Mouse (Mus musculus): ENCODE results near the gene Faim. TPM values are rescaled to one million over a fixed set of nuclear protein-coding genes. Genes with fewer than 3 reads are reported as not detected.
A peak's percentile ranks its signal among the peaks of the same experiment; 100 is the strongest.

The Faim gene
- polyA plus RNA-seq, 1 experiment from 2014 or later, result 45.7 TPM

DNA sequence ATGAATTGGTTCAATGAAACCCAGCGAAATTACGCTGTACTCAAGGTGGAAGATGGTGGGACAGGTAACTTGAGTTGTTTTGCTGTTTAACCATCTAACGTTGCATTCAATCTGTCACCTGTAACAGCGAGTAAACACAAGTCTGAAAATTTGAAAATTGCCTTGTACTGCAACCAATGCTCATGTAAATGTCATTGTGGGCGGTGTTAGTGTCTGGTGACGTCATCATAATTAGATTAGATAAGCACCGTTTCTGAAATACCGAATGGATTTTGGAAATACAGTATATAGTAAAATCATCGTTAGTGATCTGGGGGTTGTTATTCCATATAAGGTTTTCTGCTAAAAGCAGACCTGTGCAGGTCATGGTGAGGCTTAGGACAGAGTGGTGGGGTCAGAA, 958 bp downstream of the Faim start:
- no peak for ATAC-seq (replicated peaks; ENCODE audit: low FRiP score, low TSS enrichment, low read depth)
- Histone ChIP-seq H3K4me1 (replicated peaks; ENCODE audit: control insufficient read depth, insufficient read depth, low read length) (peaks cover 5% of the 10 kb centered on the region; the same call in 1 of the 2 replicates), H3K4me3 (ENCODE audit: low read depth, low read length) (peak overlapping the region; percentile 72), H3K9ac (ENCODE audit: low read length) (no peak overlapping the region), H3K4me2 (ENCODE audit: low read length) (peak overlapping the region; percentile 63), H3K36me3 (ENCODE audit: control insufficient read depth, insufficient read depth, low read length) (no peaks in the 10 kb centered on the region), H3K9me3 (ENCODE audit: control insufficient read depth, low read length) (no peaks in the 10 kb centered on the region), H3K27me3 (replicated peaks; ENCODE audit: control insufficient read depth, insufficient read depth, low read length) (peaks cover 14% of the 10 kb centered on the region; the same call in 1 of the 2 replicates), H3K27ac (ENCODE audit: low read depth) (no peak overlapping the region)
- no peak for DNase-seq (ENCODE audit: low spot score)
- 50% methylated on average over 9 of the region's 9 CpGs for WGBS

- Histone ChIP-seq H3K4me2 (ENCODE audit: low read length) (no peak overlapping the region), H3K9me3 (ENCODE audit: control insufficient read depth, low read length) (no peaks in the 10 kb centered on the region), H3K27me3 (replicated peaks; ENCODE audit: control insufficient read depth, insufficient read depth, low read length) (no peaks in the 10 kb centered on the region), H3K9ac (ENCODE audit: low read length) (no peak overlapping the region), H3K36me3 (ENCODE audit: control insufficient read depth, insufficient read depth, low read length) (peaks cover 23% of the 10 kb centered on the region), H3K27ac (ENCODE audit: low read depth) (no peak overlapping the region), H3K4me1 (replicated peaks; ENCODE audit: control insufficient read depth, insufficient read depth, low read length) (no peaks in the 10 kb centered on the region), H3K4me3 (ENCODE audit: low read depth, low read length) (no peak overlapping the region)
- no peak for DNase-seq (ENCODE audit: low spot score)
- no peak for ATAC-seq (replicated peaks; ENCODE audit: low FRiP score, low TSS enrichment, low read depth)
- 86% methylated on average over 4 of the region's 4 CpGs for WGBS
Measured at GRCm38 (mm10) chr9:98994103-98994502, 7.9 kb downstream of the Faim start.

DNA sequence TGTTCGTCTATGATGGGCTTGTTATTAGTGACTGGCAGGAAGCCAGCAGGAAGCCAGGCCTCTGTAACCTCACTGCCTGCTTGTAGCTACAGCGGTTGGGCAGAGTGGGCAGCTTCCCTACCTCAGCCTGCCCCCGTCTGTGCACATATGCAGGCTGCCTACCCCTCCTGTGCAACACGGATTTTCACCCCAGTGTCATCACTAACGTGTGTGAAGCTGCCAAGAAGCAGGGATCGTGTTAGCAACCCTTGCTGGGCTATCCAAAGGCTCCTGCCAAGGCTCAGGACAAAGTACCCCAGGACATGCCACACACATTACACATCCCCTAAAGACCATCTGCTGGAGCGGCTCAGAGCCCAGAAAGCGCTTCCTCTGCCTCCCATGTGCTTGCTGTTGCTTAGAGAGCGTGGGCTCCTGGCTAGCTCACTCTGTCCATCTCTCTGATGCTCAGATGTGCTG, 13.7 kb downstream of the Faim start:
- DNase-seq (ENCODE audit: low spot score), result no peak
- H3K4me3 ChIP-seq (ENCODE audit: low read depth, low read length), result no peak overlapping the region

DNA sequence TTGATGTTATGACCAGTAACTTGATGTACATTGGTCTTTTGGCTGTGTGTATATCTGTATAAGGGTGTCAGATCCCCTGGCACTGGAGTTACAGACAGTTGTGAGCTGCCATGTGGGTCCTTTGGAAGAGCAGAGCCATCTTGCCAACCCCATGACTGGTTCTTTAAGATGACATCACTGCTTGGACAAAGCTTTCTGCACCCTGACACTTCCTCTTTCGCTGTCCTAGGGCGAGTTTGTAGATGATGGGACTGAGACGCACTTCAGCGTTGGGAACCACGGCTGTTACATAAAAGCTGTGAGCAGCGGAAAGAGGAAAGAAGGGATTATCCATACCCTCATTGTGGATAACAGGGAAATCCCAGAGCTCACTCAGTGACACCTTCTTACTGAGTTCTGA, 15.2 kb downstream of the Faim start:
- DNase-seq (ENCODE audit: low spot score), result no peak
- H3K9me3 ChIP-seq (ENCODE audit: control insufficient read depth, low read length), result 0 out of 2 replicates have a peak, but pooled peaks cover 3% of the 10 kb centered on the region
- H3K4me1 ChIP-seq (replicated peaks; ENCODE audit: control insufficient read depth, insufficient read depth, low read length), result no peaks in the 10 kb centered on the region
- 96% methylated on average over 6 of the region's 6 CpGs for WGBS
- H3K9ac ChIP-seq (ENCODE audit: low read length), result no peak overlapping the region
- ATAC-seq (replicated peaks; ENCODE audit: low FRiP score, low TSS enrichment, low read depth), result no peak
- no peaks in the 10 kb centered on the region for H3K27me3 ChIP-seq (replicated peaks; ENCODE audit: control insufficient read depth, insufficient read depth, low read length)
- no peak overlapping the region for H3K27ac ChIP-seq (ENCODE audit: low read depth)
- no peak overlapping the region for H3K4me3 ChIP-seq (ENCODE audit: low read depth, low read length)
- no peak overlapping the region for H3K4me2 ChIP-seq (ENCODE audit: low read length)
- H3K36me3 ChIP-seq (ENCODE audit: control insufficient read depth, insufficient read depth, low read length), result peaks cover 27% of the 10 kb centered on the region; the same call in 1 of the 2 replicates

More for the DNA sequence above, 13.7 kb downstream of the Faim start:
- H3K27me3 ChIP-seq (replicated peaks; ENCODE audit: control insufficient read depth, insufficient read depth, low read length), result no peaks in the 10 kb centered on the region
- no peak overlapping the region for H3K4me2 ChIP-seq (ENCODE audit: low read length)
- H3K27ac ChIP-seq (ENCODE audit: low read depth), result no peak overlapping the region
- no peak overlapping the region for H3K9ac ChIP-seq (ENCODE audit: low read length)
- no peaks in the 10 kb centered on the region for H3K4me1 ChIP-seq (replicated peaks; ENCODE audit: control insufficient read depth, insufficient read depth, low read length)
- WGBS, result 78% methylated on average over 9 of the region's 9 CpGs
- H3K9me3 ChIP-seq (ENCODE audit: control insufficient read depth, low read length), result 0 out of 2 replicates have a peak, but pooled peaks cover under 1% of the 10 kb centered on the region
- H3K36me3 ChIP-seq (ENCODE audit: control insufficient read depth, insufficient read depth, low read length), result peaks cover 30% of the 10 kb centered on the region; the same call in 1 of the 2 replicates
- ATAC-seq (replicated peaks; ENCODE audit: low FRiP score, low TSS enrichment, low read depth), result no peak

DNA sequence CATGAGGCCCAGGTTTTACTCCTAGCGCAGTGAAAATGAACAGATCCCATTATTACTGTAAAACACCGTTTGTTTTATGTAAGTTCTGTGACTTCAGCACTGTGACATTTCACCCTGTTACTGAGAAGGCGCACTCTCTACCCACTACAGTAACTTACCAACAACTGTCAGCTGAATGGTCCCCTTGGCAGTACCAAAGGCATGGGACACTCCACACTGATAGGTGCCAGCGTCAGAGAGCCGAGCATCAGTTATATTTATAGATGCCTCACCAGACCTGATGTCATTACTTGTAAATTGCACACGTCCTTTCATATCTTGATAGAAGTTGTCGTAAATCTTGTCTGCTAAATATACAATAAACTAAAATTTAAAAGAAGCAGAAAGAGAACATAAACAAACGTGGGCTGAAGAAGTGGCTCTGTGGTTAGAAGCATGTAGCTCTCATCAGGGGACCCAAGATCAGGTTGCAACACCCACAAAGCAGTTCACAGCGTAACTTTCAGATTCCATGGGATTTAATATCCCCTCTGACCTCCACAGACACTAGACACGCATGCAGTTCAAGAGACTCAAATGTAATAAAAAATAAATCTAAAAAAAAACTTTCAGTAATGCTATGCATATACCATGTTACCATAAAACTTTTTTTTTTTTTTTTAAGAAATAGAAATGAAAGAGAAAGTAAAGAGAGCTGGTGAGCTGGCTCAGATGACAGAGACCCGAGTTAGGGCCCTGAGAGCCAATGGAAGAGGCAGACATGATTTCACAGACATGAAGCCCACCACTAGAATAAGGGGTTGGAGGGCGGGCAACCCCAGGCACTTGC, 23.1 kb downstream of the Faim start:
- H3K9ac ChIP-seq (ENCODE audit: low read length), result no peak overlapping the region
- ATAC-seq (replicated peaks; ENCODE audit: low FRiP score, low TSS enrichment, low read depth) (no peak), DNase-seq (ENCODE audit: low spot score) (no peak)
- no peaks in the 10 kb centered on the region for H3K36me3 ChIP-seq (ENCODE audit: control insufficient read depth, insufficient read depth, low read length)
- 0 out of 2 replicates have a peak, but pooled peaks cover 3% of the 10 kb centered on the region for H3K9me3 ChIP-seq (ENCODE audit: control insufficient read depth, low read length)
- H3K4me2 ChIP-seq (ENCODE audit: low read length), result no peak overlapping the region
- WGBS, result 62% methylated on average over 12 of the region's 12 CpGs
- H3K4me1 ChIP-seq (replicated peaks; ENCODE audit: control insufficient read depth, insufficient read depth, low read length), result no peaks in the 10 kb centered on the region
- H3K27ac ChIP-seq (ENCODE audit: low read depth), result no peak overlapping the region
- no peaks in the 10 kb centered on the region for H3K27me3 ChIP-seq (replicated peaks; ENCODE audit: control insufficient read depth, insufficient read depth, low read length)
- H3K4me3 ChIP-seq (ENCODE audit: low read depth, low read length), result no peak overlapping the region

DNA sequence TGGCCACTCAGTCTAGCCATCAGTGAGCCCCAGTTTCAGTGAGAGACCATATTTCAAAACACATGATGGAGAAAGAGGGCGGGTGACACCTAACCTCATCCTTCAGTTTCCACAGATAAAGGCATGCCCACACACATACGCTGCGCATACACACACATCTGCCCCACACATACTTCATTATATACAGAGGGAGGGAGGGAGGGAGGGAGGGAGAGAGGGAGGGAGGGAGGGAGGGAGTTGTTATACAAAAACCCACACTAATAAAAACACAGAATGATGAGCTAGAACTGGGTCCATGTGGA, 23.7 kb downstream of the Faim start:
- WGBS, result 74% methylated on average over 3 of the region's 3 CpGs
- no peak for ATAC-seq (replicated peaks; ENCODE audit: low FRiP score, low TSS enrichment, low read depth)

DNA sequence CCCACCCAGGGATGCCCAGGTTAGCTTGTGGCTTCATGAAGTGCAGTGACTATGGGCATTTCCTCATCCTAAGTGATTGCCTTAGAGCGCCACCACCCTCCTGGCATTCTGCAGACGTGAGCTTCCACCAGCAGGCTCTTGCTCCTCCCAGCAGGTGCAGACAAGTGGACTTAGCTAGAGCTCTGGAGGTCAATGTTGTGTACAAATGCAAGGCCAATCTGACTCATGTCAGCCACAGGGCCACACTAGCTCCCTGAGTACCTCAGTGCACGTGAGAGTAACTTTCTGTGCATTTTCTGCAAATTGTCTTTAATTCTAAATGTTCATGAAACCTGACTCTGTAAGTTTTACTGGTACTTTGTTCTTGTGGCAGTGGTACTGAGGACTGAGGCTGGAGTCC, 30.1 kb downstream of the Faim start:
- no peak for ATAC-seq (replicated peaks; ENCODE audit: low FRiP score, low TSS enrichment, low read depth)
- 71% methylated on average over 3 of the region's 3 CpGs for WGBS
- DNase-seq (ENCODE audit: low spot score), result no peak
- Histone ChIP-seq H3K27ac (ENCODE audit: low read depth) (no peak overlapping the region), H3K4me2 (ENCODE audit: low read length) (no peak overlapping the region), H3K4me1 (replicated peaks; ENCODE audit: control insufficient read depth, insufficient read depth, low read length) (no peaks in the 10 kb centered on the region), H3K9me3 (ENCODE audit: control insufficient read depth, low read length) (no peaks in the 10 kb centered on the region), H3K36me3 (ENCODE audit: control insufficient read depth, insufficient read depth, low read length) (no peaks in the 10 kb centered on the region), H3K9ac (ENCODE audit: low read length) (no peak overlapping the region), H3K4me3 (ENCODE audit: low read depth, low read length) (no peak overlapping the region), H3K27me3 (replicated peaks; ENCODE audit: control insufficient read depth, insufficient read depth, low read length) (no peaks in the 10 kb centered on the region)

More for the DNA sequence above, 23.7 kb downstream of the Faim start:
- Histone ChIP-seq H3K36me3 (ENCODE audit: control insufficient read depth, insufficient read depth, low read length) (no peaks in the 10 kb centered on the region), H3K27ac (ENCODE audit: low read depth) (no peak overlapping the region), H3K27me3 (replicated peaks; ENCODE audit: control insufficient read depth, insufficient read depth, low read length) (no peaks in the 10 kb centered on the region), H3K4me3 (ENCODE audit: low read depth, low read length) (no peak overlapping the region), H3K9ac (ENCODE audit: low read length) (no peak overlapping the region), H3K9me3 (ENCODE audit: control insufficient read depth, low read length) (0 out of 2 replicates have a peak, but pooled peaks cover 3% of the 10 kb centered on the region), H3K4me1 (replicated peaks; ENCODE audit: control insufficient read depth, insufficient read depth, low read length) (no peaks in the 10 kb centered on the region), H3K4me2 (ENCODE audit: low read length) (no peak overlapping the region)
- DNase-seq (ENCODE audit: low spot score), result no peak

DNA sequence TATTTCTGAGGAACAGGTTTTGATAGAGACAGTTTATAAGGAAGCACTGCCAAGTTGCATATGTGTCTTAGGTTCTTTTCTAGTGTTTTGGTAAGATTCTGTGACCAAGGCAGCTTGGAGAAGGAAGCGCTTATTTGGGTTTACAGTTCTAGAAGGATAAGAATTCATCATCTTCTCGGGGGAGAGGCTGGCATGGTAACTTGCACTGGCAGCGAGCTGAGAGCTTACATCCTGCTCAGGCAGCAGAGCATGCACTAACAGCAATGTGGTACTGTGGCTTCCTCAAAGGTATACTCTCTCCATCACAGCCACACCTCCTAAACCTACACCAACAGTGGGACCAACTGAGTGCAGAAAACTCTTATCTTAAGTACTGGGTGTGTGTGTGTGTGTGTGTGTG, 30.6 kb downstream of the Faim start:
- H3K4me3 ChIP-seq (ENCODE audit: low read depth, low read length), result no peak overlapping the region

DNA sequence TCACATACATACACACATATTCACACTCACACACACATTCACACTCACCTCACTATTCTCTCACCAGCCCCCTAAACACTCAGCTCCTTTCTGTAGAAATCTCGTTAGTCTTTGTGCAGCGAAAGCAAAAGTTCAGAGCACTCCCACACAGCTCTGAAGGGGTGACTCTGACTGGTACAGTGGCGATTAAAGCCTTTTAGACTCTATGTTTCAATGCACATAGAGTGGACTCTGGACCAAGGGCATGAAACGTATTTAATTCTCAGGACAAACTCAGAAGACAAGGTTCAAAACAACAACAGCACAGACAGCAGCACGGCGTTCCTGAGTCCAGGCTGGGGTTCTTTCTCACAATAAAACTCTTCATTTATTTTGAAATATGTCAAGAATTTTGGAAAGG, 31.5 kb downstream of the Faim start:
- Histone ChIP-seq H3K27me3 (replicated peaks; ENCODE audit: control insufficient read depth, insufficient read depth, low read length) (no peaks in the 10 kb centered on the region), H3K4me2 (ENCODE audit: low read length) (no peak overlapping the region), H3K36me3 (ENCODE audit: control insufficient read depth, insufficient read depth, low read length) (no peaks in the 10 kb centered on the region), H3K4me3 (ENCODE audit: low read depth, low read length) (no peak overlapping the region), H3K9ac (ENCODE audit: low read length) (no peak overlapping the region), H3K27ac (ENCODE audit: low read depth) (no peak overlapping the region), H3K4me1 (replicated peaks; ENCODE audit: control insufficient read depth, insufficient read depth, low read length) (no peaks in the 10 kb centered on the region), H3K9me3 (ENCODE audit: control insufficient read depth, low read length) (no peaks in the 10 kb centered on the region)
- WGBS, result 75% methylated on average over 6 of the region's 6 CpGs
- no peak for DNase-seq (ENCODE audit: low spot score)
- no peak for ATAC-seq (replicated peaks; ENCODE audit: low FRiP score, low TSS enrichment, low read depth)

More for the DNA sequence above, 30.6 kb downstream of the Faim start:
- Histone ChIP-seq H3K27me3 (replicated peaks; ENCODE audit: control insufficient read depth, insufficient read depth, low read length) (no peaks in the 10 kb centered on the region), H3K9me3 (ENCODE audit: control insufficient read depth, low read length) (no peaks in the 10 kb centered on the region), H3K4me2 (ENCODE audit: low read length) (no peak overlapping the region), H3K4me1 (replicated peaks; ENCODE audit: control insufficient read depth, insufficient read depth, low read length) (no peaks in the 10 kb centered on the region), H3K27ac (ENCODE audit: low read depth) (no peak overlapping the region), H3K9ac (ENCODE audit: low read length) (no peak overlapping the region), H3K36me3 (ENCODE audit: control insufficient read depth, insufficient read depth, low read length) (no peaks in the 10 kb centered on the region)
- ATAC-seq (replicated peaks; ENCODE audit: low FRiP score, low TSS enrichment, low read depth) (no peak), DNase-seq (ENCODE audit: low spot score) (no peak)
- 47% methylated on average over 3 of the region's 3 CpGs for WGBS
